Mouse (Mus musculus): ENCODE data around the gene Cd59b. TPM values are rescaled to one million over a fixed set of nuclear protein-coding genes. Genes with fewer than 3 reads are reported as not detected.

Gene Cd59b
- polyA plus RNA-seq, 1 experiment = 8.4 TPM

GRCm38 (mm10) chr2:104130165-104130564 is 60.5 kb downstream of the Cd59b start:
- TF ChIP-seq CTCF (IDR thresholded peaks at IDR 0.05; ENCODE audit: control insufficient read depth, insufficient read depth, low read length) (no peak), POLR2A (IDR thresholded peaks at IDR 0.05; ENCODE audit: borderline replicate concordance, control insufficient read depth, low read depth, low read length) (no peak)
- no peak overlapping the region for H3K4me3 ChIP-seq (replicated peaks; ENCODE audit: control insufficient read depth, low read depth, low read length)
- H3K4me1 ChIP-seq (ENCODE audit: control insufficient read depth, insufficient read depth, low read length) = peaks cover 7% of the 10 kb centered on the region
- WGBS = 59% methylated on average over 6 of the region's 6 CpGs
- H3K27ac ChIP-seq (ENCODE audit: control insufficient read depth, insufficient read depth, low read depth, low read length, poor library complexity) = no peak overlapping the region

- peaks cover 7% of the 10 kb centered on the region for H3K4me1 ChIP-seq (ENCODE audit: control insufficient read depth, insufficient read depth, low read length)
- no peak overlapping the region for H3K27ac ChIP-seq (ENCODE audit: control insufficient read depth, insufficient read depth, low read depth, low read length, poor library complexity)
- H3K4me3 ChIP-seq (replicated peaks; ENCODE audit: control insufficient read depth, low read depth, low read length) = no peak overlapping the region
- 52% methylated on average over 3 of the region's 3 CpGs for WGBS
- TF ChIP-seq CTCF (IDR thresholded peaks at IDR 0.05; ENCODE audit: control insufficient read depth, insufficient read depth, low read length) (peak; percentile 77), POLR2A (IDR thresholded peaks at IDR 0.05; ENCODE audit: borderline replicate concordance, control insufficient read depth, low read depth, low read length) (no peak)
These were observed 61.3 kb downstream of the Cd59b start for GRCm38 (mm10) chr2:104130969-104131368.

- Histone ChIP-seq H3K27ac (ENCODE audit: control insufficient read depth, insufficient read depth, low read depth, low read length, poor library complexity) (peak overlapping the region; percentile 11), H3K4me1 (ENCODE audit: control insufficient read depth, insufficient read depth, low read length) (peaks cover 7% of the 10 kb centered on the region), H3K4me3 (replicated peaks; ENCODE audit: control insufficient read depth, low read depth, low read length) (no peak overlapping the region)
- TF ChIP-seq CTCF (IDR thresholded peaks at IDR 0.05; ENCODE audit: control insufficient read depth, insufficient read depth, low read length) (no peak), POLR2A (IDR thresholded peaks at IDR 0.05; ENCODE audit: borderline replicate concordance, control insufficient read depth, low read depth, low read length) (no peak)
- 34% methylated on average over 7 of the region's 7 CpGs for WGBS
These were observed 62.7 kb downstream of the Cd59b start for GRCm38 (mm10) chr2:104132266-104132859.

GRCm38 (mm10) chr2:104133042-104133810 is 63.6 kb downstream of the Cd59b start:
- peaks cover 7% of the 10 kb centered on the region for H3K4me1 ChIP-seq (ENCODE audit: control insufficient read depth, insufficient read depth, low read length)
- no peak overlapping the region for H3K4me3 ChIP-seq (replicated peaks; ENCODE audit: control insufficient read depth, low read depth, low read length)
- peak overlapping the region; percentile 11 for H3K27ac ChIP-seq (ENCODE audit: control insufficient read depth, insufficient read depth, low read depth, low read length, poor library complexity)
- 35% methylated on average over 12 of the region's 12 CpGs for WGBS
- TF ChIP-seq CTCF (IDR thresholded peaks at IDR 0.05; ENCODE audit: control insufficient read depth, insufficient read depth, low read length) = no peak
- TF ChIP-seq POLR2A (IDR thresholded peaks at IDR 0.05; ENCODE audit: borderline replicate concordance, control insufficient read depth, low read depth, low read length) = no peak

- 47% methylated on average over 8 of the region's 8 CpGs for WGBS
- H3K4me3 ChIP-seq (replicated peaks; ENCODE audit: control insufficient read depth, low read depth, low read length) = no peak overlapping the region
- TF ChIP-seq CTCF (IDR thresholded peaks at IDR 0.05; ENCODE audit: control insufficient read depth, insufficient read depth, low read length) (peak; percentile 81), POLR2A (IDR thresholded peaks at IDR 0.05; ENCODE audit: borderline replicate concordance, control insufficient read depth, low read depth, low read length) (no peak)
- H3K27ac ChIP-seq (ENCODE audit: control insufficient read depth, insufficient read depth, low read depth, low read length, poor library complexity) = no peak overlapping the region
- H3K4me1 ChIP-seq (ENCODE audit: control insufficient read depth, insufficient read depth, low read length) = peaks cover 7% of the 10 kb centered on the region
These were observed 64.8 kb downstream of the Cd59b start for GRCm38 (mm10) chr2:104134150-104135056.

- WGBS = 71% methylated on average over 2 of the region's 2 CpGs
- no peak for TF ChIP-seq POLR2A (IDR thresholded peaks at IDR 0.05; ENCODE audit: borderline replicate concordance, control insufficient read depth, low read depth, low read length)
- no peak for TF ChIP-seq CTCF (IDR thresholded peaks at IDR 0.05; ENCODE audit: control insufficient read depth, insufficient read depth, low read length)
These were observed 66.3 kb downstream of the Cd59b start for GRCm38 (mm10) chr2:104135920-104136319.

More at GRCm38 (mm10) chr2:104135920-104136319, 66.3 kb downstream of the Cd59b start:
- Histone ChIP-seq H3K4me1 (ENCODE audit: control insufficient read depth, insufficient read depth, low read length) (peaks cover 5% of the 10 kb centered on the region), H3K27ac (ENCODE audit: control insufficient read depth, insufficient read depth, low read depth, low read length, poor library complexity) (no peak overlapping the region), H3K4me3 (replicated peaks; ENCODE audit: control insufficient read depth, low read depth, low read length) (no peak overlapping the region)

Other genes with a start within 250 kb of the Cd59b start
- 110 and 144 TPM in 2 replicates for gene Lmo2, start 111.9 kb upstream of the Cd59b start, polyA plus RNA-seq (2011; ENCODE audit: insufficient read depth, insufficient read length, low replicate concordance, missing spikeins)
- gene Fbxo3, start 42.1 kb upstream of the Cd59b start, polyA plus RNA-seq (2011; ENCODE audit: insufficient read depth, insufficient read length, low replicate concordance, missing spikeins) = 26.1 and 29.1 TPM in 2 replicates
- 3.2 and 8.3 TPM in 2 replicates for gene 4931422A03Rik, start 41.5 kb upstream of the Cd59b start, polyA plus RNA-seq (2011; ENCODE audit: insufficient read depth, insufficient read length, low replicate concordance, missing spikeins)
- gene Gm10912, start 4.0 kb upstream of the Cd59b start, polyA plus RNA-seq (2011; ENCODE audit: insufficient read depth, insufficient read length, low replicate concordance, missing spikeins) = 1.4 and 1.5 TPM in 2 replicates
- gene Gm10799, start 1.3 kb upstream of the Cd59b start, polyA plus RNA-seq (2011; ENCODE audit: insufficient read depth, insufficient read length, low replicate concordance, missing spikeins) = not detected in 2 replicates
- 22.6 and 39.7 TPM in 2 replicates for gene Cd59a, start 26.0 kb downstream of the Cd59b start, polyA plus RNA-seq (2011; ENCODE audit: insufficient read depth, insufficient read length, low replicate concordance, missing spikeins)
- gene A930018P22Rik, start 52.9 kb downstream of the Cd59b start, polyA plus RNA-seq (2011; ENCODE audit: insufficient read depth, insufficient read length, low replicate concordance, missing spikeins) = not detected in 2 replicates